Mouse (Mus musculus): ENCODE results near the gene Egfl8.

DNA sequence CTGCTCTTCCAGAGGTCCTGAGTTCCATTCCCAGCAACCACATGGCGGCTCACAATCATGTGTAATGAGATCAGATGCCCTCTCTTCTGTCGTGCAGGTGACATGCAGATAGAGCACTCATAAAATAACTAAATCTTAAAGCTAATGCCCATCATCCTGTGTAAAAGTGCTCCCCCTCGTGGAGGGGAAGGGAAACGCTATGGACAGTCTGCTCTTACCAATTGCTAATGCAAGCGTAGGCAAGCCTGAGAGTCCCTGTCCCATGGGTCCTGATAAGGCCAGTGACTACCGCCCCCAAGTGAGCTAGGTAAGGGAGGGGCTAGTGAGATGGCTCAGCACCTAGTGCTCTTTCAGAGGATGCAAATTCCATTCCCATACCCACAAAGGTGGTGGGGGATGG, 3.2 kb upstream of the Egfl8 start:
- TF ChIP-seq CTCF (IDR thresholded peaks at IDR 0.05; ENCODE audit: low read depth, low read length): peak; percentile 58
- TF ChIP-seq EP300 (IDR thresholded peaks at IDR 0.05; ENCODE audit: insufficient read depth, low read depth, low read length): 0 out of 2 replicates have a peak, but pooled peaks have one; percentile 35
